Comparison of ENCODE assay signal across 12 mouse cellular contexts in genomic region chr13:84571845-84572193, GRCm38 (mm10).
DNase-seq lines count a peak whose midpoint lies in the region; ATAC-seq lines count a peak whose summit lies in the region.
"Had no signal": no experiment of that assay in that cellular context is flagged by ENCODE, and none has a peak within 500 bp of the region (broad histone marks: within the 10 kb centered on the region; RNA-seq: fewer than 3 reads in every experiment).

No protein-coding gene starts in this region.

- H3K9me3 ChIP-seq in embryonic facial prominence, embryonic 11.5 days (replicated peaks; ENCODE audit: control insufficient read depth, low read length) = no peaks in the 10 kb centered on the region
- H3K9me3 ChIP-seq in forebrain, embryonic 14.5 days (replicated peaks; ENCODE audit: control insufficient read depth, low read length) = no peaks in the 10 kb centered on the region
- H3K9me3 ChIP-seq in hindbrain, embryonic 16.5 days (ENCODE audit: control insufficient read depth, low read length) = no peaks in the 10 kb centered on the region
- H3K9me3 ChIP-seq in neural tube, embryonic 12.5 days = 0 out of 2 replicates have a peak, but pooled peaks cover 4% of the 10 kb centered on the region
- H3K9me3 ChIP-seq: liver, embryonic 15.5 days had no signal

- H3K4me1 ChIP-seq in embryonic facial prominence, embryonic 11.5 days (ENCODE audit: control insufficient read depth, insufficient read depth, low read length) = no peaks in the 10 kb centered on the region
- peaks cover 28% of the 10 kb centered on the region for H3K4me1 ChIP-seq in forebrain, embryonic 14.5 days (ENCODE audit: control insufficient read depth, insufficient read depth, low read length)
- no peaks in the 10 kb centered on the region; the same call in 1 of the 2 replicates for H3K4me1 ChIP-seq in hindbrain, embryonic 16.5 days (ENCODE audit: control insufficient read depth, insufficient read depth, low read depth, low read length)
- peaks cover 5% of the 10 kb centered on the region; the same call in 1 of the 2 replicates for H3K4me1 ChIP-seq in neural tube, embryonic 12.5 days
- H3K4me1 ChIP-seq: liver, embryonic 15.5 days had no signal

- 78% methylated on average over 3 of the region's 3 CpGs for WGBS in embryonic facial prominence, embryonic 11.5 days
- WGBS in forebrain, embryonic 14.5 days = 6% methylated on average over 3 of the region's 3 CpGs
- WGBS in hindbrain, embryonic 16.5 days = 19% methylated on average over 3 of the region's 3 CpGs
- WGBS in neural tube, embryonic 12.5 days = 34% methylated on average over 3 of the region's 3 CpGs

- no peaks in the 10 kb centered on the region for H3K36me3 ChIP-seq in embryonic facial prominence, embryonic 11.5 days (replicated peaks; ENCODE audit: control insufficient read depth, insufficient read depth, low read depth, low read length)
- no peaks in the 10 kb centered on the region for H3K36me3 ChIP-seq in forebrain, embryonic 14.5 days (ENCODE audit: control insufficient read depth, insufficient read depth, low read length)
- H3K36me3 ChIP-seq in hindbrain, embryonic 16.5 days (ENCODE audit: control insufficient read depth, insufficient read depth, low read length) = no peaks in the 10 kb centered on the region
- H3K36me3 ChIP-seq in neural tube, embryonic 12.5 days = no peaks in the 10 kb centered on the region
- H3K36me3 ChIP-seq: liver, embryonic 15.5 days had no signal

- intact Hi-C loops in left cerebral cortex, postnatal 36 days (cut with DNase I) = no loop called here

- peak; percentile 17; the same call in 1 of the 2 replicates for ATAC-seq in embryonic facial prominence, embryonic 11.5 days (replicated peaks; ENCODE audit: insufficient number of reproducible peaks, low FRiP score, low TSS enrichment, low read depth)
- ATAC-seq in forebrain, embryonic 14.5 days = peak; percentile 45
- ATAC-seq in hindbrain, embryonic 16.5 days = peak; percentile 32
- ATAC-seq in neural tube, embryonic 12.5 days (ENCODE audit: low FRiP score, low read depth) = peak; percentile 67
- ATAC-seq: CD4-positive, CD25-positive, alpha-beta regulatory T cell, adult 4 months; intestine, embryonic 16.5 days had no signal

- no peak for DNase-seq in embryonic facial prominence, embryonic 11.5 days (ENCODE audit: low spot score)
- DNase-seq in forebrain, embryonic 14.5 days (ENCODE audit: low spot score) = peak; percentile 73
- DNase-seq in left cerebral cortex, postnatal 36 days (ENCODE audit: low spot score in 2 of 2) = no peak
- DNase-seq in thymus, postnatal 36 days = no peak
- no peak for DNase-seq in thymus, postnatal 25 days
- DNase-seq: heart, adult 2 months; kidney, postnatal 14 days had no signal

- no peak overlapping the region for H3K4me2 ChIP-seq in embryonic facial prominence, embryonic 11.5 days (ENCODE audit: low read depth, low read length)
- H3K4me2 ChIP-seq in forebrain, embryonic 14.5 days (ENCODE audit: low read length) = no peak overlapping the region
- no peak overlapping the region for H3K4me2 ChIP-seq in hindbrain, embryonic 16.5 days (ENCODE audit: low read length)
- no peak overlapping the region for H3K4me2 ChIP-seq in neural tube, embryonic 12.5 days (replicated peaks)
- H3K4me2 ChIP-seq: liver, embryonic 15.5 days had no signal

- H3K4me3 ChIP-seq in embryonic facial prominence, embryonic 11.5 days (ENCODE audit: low read depth, low read length) = no peak overlapping the region
- H3K4me3 ChIP-seq in forebrain, embryonic 14.5 days (ENCODE audit: low read depth, low read length) = no peak overlapping the region
- H3K4me3 ChIP-seq in hindbrain, embryonic 16.5 days (ENCODE audit: low read length) = no peak overlapping the region
- H3K4me3 ChIP-seq in neural tube, embryonic 12.5 days = no peak overlapping the region
- H3K4me3 ChIP-seq: heart, adult 2 months; liver, embryonic 15.5 days had no signal

- H3K9ac ChIP-seq in embryonic facial prominence, embryonic 11.5 days (replicated peaks; ENCODE audit: low read length) = no peak overlapping the region
- H3K9ac ChIP-seq in forebrain, embryonic 14.5 days (ENCODE audit: low read length) = no peak overlapping the region; the same call in 1 of the 2 replicates
- no peak overlapping the region for H3K9ac ChIP-seq in hindbrain, embryonic 16.5 days (ENCODE audit: low read depth, low read length)
- no peak overlapping the region for H3K9ac ChIP-seq in neural tube, embryonic 12.5 days
- H3K9ac ChIP-seq: liver, embryonic 15.5 days had no signal

- no peaks in the 10 kb centered on the region for H3K27me3 ChIP-seq in embryonic facial prominence, embryonic 11.5 days (ENCODE audit: control insufficient read depth, insufficient read depth, low read length)
- H3K27me3 ChIP-seq in forebrain, embryonic 14.5 days (replicated peaks; ENCODE audit: control insufficient read depth, insufficient read depth, low read length) = no peaks in the 10 kb centered on the region
- no peaks in the 10 kb centered on the region for H3K27me3 ChIP-seq in hindbrain, embryonic 16.5 days (replicated peaks; ENCODE audit: control insufficient read depth, insufficient read depth, low read length)
- H3K27me3 ChIP-seq in neural tube, embryonic 12.5 days (replicated peaks) = no peaks in the 10 kb centered on the region
- H3K27me3 ChIP-seq: liver, embryonic 15.5 days had no signal

- no peak overlapping the region for H3K27ac ChIP-seq in embryonic facial prominence, embryonic 11.5 days (replicated peaks; ENCODE audit: low read depth, low read length)
- peak overlapping the region; percentile 83 for H3K27ac ChIP-seq in forebrain, embryonic 14.5 days (ENCODE audit: low read depth, low read length)
- H3K27ac ChIP-seq in hindbrain, embryonic 16.5 days (ENCODE audit: low read depth, low read length) = peak overlapping the region; percentile 20; the same call in 1 of the 2 replicates
- peak overlapping the region; percentile 66; the same call in 1 of the 2 replicates for H3K27ac ChIP-seq in neural tube, embryonic 12.5 days
- H3K27ac ChIP-seq: heart, adult 2 months; liver, embryonic 15.5 days had no signal

Comparison
In these comparisons a context has a peak if more than half of its experiments do, and no peak if none do; other contexts are left out.
1. ATAC-seq: peak in every context shown above with its lines; median percentile 67 in neural tube, embryonic 12.5 days; 45 in forebrain, embryonic 14.5 days; 32 in hindbrain, embryonic 16.5 days; 17 in embryonic facial prominence, embryonic 11.5 days.